Mouse (Mus musculus) embryonic fibroblast, embryonic 13.5 days (primary cell): ENCODE results near the gene Tmem167. TPM values are rescaled to one million over a fixed set of nuclear protein-coding genes. Genes with fewer than 3 reads are reported as not detected.

ENCODE experiments used
- H3K27ac ChIP-seq: 2 replicates; pipeline ENCODE4 v1.5.1; 2012; ENCODE audit warnings: low read length, control low read depth, inconsistent platforms; ENCODE audit not compliant: insufficient read depth
- H3K4me1 ChIP-seq: 2 replicates; pipeline ENCODE4 v1.6.1; 2011; ENCODE audit warnings: low read length; ENCODE audit not compliant: control insufficient read depth, insufficient read depth
- H3K4me3 ChIP-seq: 2 replicates; pipeline ENCODE4 v1.5.1; 2011; ENCODE audit warnings: mild to moderate bottlenecking, control low read depth, low read length; ENCODE audit not compliant: insufficient read depth
- CTCF ChIP-seq: IDR thresholded peaks from 2 replicates; pipeline ENCODE4 v1.5.1; 2011; ENCODE audit warnings: mild to moderate bottlenecking, control low read depth, low read length, moderate library complexity, borderline replicate concordance; ENCODE audit not compliant: insufficient read depth
- POLR2A ChIP-seq: IDR thresholded peaks from 2 replicates; pipeline ENCODE4 v1.6.1; 2011; ENCODE audit warnings: low read depth, mild to moderate bottlenecking, control low read depth, low read length, moderate library complexity
- polyA plus RNA-seq: library from polyadenylated mRNA; stranded (reverse); fragments of >200 nt; gene quantifications from 2 replicates; pipeline ENCODE4 v1.2.4, GENCODE M21; 2011; ENCODE audit warnings: low read depth; ENCODE audit not compliant: missing spikeins, insufficient read length

Gene Tmem167
- polyA plus RNA-seq, 1 experiment, result 136 TPM

DNA sequence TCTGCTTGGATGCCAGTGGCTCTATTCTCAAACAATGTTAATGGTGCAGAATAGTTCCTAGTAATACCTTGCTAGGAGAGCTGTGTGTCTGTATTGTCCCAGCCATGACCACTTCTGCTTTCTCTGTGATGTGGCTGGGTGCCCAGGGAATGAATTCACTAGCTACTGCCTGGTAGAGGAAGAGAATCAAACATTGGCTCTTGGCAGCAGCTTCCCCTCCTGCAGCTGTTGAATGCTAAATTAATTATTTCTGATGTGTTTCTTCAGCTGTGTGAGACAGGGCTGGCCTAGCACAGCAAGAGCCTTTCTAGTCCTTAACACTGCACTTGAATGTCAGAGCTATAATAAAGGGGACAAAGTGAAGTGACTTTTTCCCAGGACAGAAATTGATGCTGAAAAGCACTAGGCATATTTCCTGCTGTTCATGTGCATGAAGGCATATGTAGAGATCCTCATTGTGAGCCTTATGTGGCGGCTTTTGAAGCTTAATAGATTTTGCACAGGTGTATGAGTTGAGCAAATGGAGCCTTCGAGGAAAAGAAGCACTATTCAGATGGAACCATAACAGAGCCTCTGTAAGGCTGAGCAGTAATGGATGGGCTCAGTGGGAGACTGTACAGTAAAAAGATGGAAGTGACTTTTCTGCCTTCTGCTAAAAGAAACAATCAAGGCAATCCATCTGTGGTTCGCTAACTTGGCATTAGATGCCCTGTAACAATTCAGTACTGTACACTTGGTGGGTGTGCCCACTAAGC is 47.4 kb downstream of the Tmem167 start:
- TF ChIP-seq POLR2A (no peak), CTCF (no peak)
- Histone ChIP-seq H3K4me1 (peaks cover 3% of the 10 kb centered on the region; the same call in 1 of the 2 replicates), H3K27ac (no peak overlapping the region), H3K4me3 (no peak overlapping the region)

DNA sequence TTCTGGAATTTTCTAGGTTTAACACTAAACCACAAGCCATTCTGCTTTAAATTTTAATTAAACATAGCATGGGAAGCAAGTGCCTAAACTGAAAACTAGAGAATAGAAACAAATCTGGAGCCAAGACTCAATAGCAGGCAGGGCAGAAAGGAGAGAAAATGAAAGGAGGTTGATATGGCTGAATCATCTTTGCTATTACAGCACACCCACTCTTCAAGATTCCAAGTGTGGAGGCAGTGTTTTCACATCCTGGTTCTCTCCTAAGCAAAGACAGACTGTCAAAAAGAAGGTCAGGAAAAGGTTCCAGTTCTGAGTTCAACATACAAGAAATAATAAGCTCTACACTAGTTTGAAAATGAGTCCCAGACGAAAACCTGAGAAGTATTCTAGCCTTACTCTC is 52.8 kb downstream of the Tmem167 start:
- Histone ChIP-seq H3K4me1 (peaks cover 2% of the 10 kb centered on the region; the same call in 1 of the 2 replicates), H3K4me3 (no peak overlapping the region), H3K27ac (peak overlapping the region; percentile 35; the same call in 1 of the 2 replicates)
- TF ChIP-seq CTCF (no peak), POLR2A (no peak)

DNA sequence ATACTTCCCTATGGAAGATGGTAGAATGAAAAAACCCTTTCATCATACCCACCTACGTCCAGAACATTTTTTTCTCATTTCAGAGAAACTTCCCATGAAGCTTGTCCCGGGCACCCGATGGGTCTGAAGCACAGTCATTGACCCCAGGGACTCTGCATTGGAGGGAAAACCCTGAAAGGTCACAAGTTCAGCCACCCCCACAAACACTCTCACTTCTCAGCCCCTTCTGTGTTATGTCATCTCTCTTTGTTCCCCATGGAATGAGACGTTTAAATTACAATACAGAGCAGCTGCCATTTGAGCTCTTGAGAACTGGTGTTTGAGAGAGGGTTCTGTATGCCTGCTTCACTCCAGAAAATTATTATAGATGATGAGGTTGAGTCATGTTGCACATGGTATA is 54.3 kb downstream of the Tmem167 start:
- no peak for TF ChIP-seq CTCF
- TF ChIP-seq POLR2A, result no peak
- Histone ChIP-seq H3K4me1 (peaks cover 2% of the 10 kb centered on the region; the same call in 1 of the 2 replicates), H3K4me3 (no peak overlapping the region), H3K27ac (no peak overlapping the region)

DNA sequence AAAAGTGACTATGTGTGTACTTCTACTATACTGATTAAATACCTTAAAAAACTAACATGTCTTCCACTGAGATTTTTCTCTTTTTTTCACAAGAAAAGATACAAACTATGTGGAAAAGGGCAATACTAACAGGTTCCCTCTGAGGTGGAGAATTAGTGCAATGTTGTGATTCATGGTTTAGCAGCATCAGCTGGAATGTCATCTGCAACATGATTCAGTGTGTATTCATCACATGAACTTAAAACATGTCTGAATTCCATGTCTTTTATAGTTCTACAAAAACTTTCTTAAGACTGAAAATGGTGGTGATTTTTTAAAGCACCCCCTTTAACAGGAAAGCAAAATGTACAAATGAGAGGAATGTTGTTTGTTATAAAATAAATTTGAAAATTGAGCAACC is 63.0 kb downstream of the Tmem167 start:
- Histone ChIP-seq H3K4me1 (peaks cover 3% of the 10 kb centered on the region; the same call in 1 of the 2 replicates), H3K4me3 (no peak overlapping the region), H3K27ac (peak overlapping the region; percentile 92; the same call in 1 of the 2 replicates)
- TF ChIP-seq POLR2A (no peak), CTCF (no peak)

- no peak for TF ChIP-seq POLR2A
- TF ChIP-seq CTCF, result no peak
- no peak overlapping the region for H3K4me3 ChIP-seq
- H3K27ac ChIP-seq, result peak overlapping the region; percentile 92
- peaks cover 3% of the 10 kb centered on the region; the same call in 1 of the 2 replicates for H3K4me1 ChIP-seq
Measured at GRCm38 (mm10) chr13:90152536-90153273, 63.8 kb downstream of the Tmem167 start.

DNA sequence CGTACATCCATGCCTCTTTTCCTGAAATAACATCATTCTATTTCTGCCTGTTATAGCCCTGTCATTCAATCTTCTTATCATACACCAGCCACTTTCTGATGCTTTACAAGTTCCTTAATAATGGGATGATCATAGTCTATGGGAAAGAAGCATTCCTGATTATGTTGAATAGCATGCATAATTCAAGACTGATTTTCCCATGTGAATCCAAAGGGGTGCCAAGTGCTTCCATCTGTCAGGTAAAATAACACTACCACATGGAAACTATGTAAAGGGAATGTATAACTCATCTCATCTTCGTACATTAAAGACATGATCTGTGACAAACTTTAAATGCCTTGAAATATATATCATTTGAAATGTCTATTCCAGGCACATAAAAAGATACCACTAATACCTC is 75.2 kb downstream of the Tmem167 start:
- Histone ChIP-seq H3K27ac (no peak overlapping the region), H3K4me3 (no peak overlapping the region), H3K4me1 (no peaks in the 10 kb centered on the region)
- no peak for TF ChIP-seq POLR2A
- no peak for TF ChIP-seq CTCF

- Histone ChIP-seq H3K4me3 (no peak overlapping the region), H3K4me1 (peaks cover 4% of the 10 kb centered on the region; the same call in 1 of the 2 replicates), H3K27ac (no peak overlapping the region)
- TF ChIP-seq POLR2A, result no peak
- TF ChIP-seq CTCF, result no peak
Measured at GRCm38 (mm10) chr13:90167044-90167443, 78.1 kb downstream of the Tmem167 start.

- Histone ChIP-seq H3K27ac (no peak overlapping the region), H3K4me3 (no peak overlapping the region)
Measured at GRCm38 (mm10) chr13:90170100-90170781, 81.3 kb downstream of the Tmem167 start.

DNA sequence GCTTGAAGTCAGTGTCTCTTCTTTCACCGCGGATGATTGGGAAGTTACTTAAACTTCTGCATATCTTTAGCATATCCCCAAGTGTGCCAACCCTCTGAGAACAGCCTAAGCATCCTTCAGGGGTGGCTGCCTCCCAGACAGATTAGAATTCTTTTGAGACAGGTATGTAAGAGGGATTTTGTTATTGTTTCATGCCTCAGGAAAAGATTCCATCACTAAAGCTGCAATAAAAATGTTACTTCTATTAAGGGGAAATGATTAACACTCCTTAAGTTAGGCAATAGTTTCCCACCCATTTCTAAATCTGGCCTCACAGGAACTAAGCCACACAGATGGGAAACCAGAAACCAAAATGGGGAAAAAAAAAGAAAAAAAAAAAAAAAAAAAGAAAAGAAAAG is 81.9 kb downstream of the Tmem167 start:
- no peak for TF ChIP-seq CTCF
- no peak for TF ChIP-seq POLR2A
- Histone ChIP-seq H3K4me1 (peaks cover 4% of the 10 kb centered on the region; the same call in 1 of the 2 replicates), H3K4me3 (no peak overlapping the region), H3K27ac (no peak overlapping the region)

More at GRCm38 (mm10) chr13:90170100-90170781, 81.3 kb downstream of the Tmem167 start:
- TF ChIP-seq POLR2A (no peak), CTCF (no peak)
- H3K4me1 ChIP-seq, result peaks cover 4% of the 10 kb centered on the region; the same call in 1 of the 2 replicates
